27 mouse cellular contexts compared by ENCODE assay signal in the genomic region with DNA sequence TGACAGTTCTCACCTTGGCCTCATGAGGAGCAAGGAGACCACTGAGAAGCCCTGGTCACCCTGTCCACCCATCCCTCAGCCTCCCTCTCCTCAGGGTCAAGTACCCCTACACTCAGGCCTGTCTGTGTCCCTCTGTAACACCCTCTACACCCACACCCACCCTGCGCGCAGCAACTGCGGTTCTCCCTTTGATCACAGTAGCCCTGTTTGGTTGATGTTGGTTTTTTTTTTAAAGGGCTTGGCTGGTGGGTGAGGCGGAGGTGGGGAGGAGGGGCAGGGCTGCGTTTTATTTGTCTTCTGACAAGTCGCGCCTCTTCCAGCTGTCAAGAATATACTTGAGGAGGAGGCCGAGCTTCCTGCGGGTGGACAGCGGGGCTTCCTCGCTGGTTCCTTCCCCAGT. TPM values are rescaled to one million over a fixed set of nuclear protein-coding genes. Genes with fewer than 3 reads are reported as not detected.
DNase-seq lines count a peak whose midpoint lies in the region; ATAC-seq and TF ChIP-seq lines count a peak whose summit lies in the region.
"Had no signal": no experiment of that assay in that cellular context is flagged by ENCODE, and none has a peak within 500 bp of the region (broad histone marks: within the 10 kb centered on the region; RNA-seq: fewer than 3 reads in every experiment).

No protein-coding gene starts in this region.

- H3K9ac ChIP-seq in heart, embryonic 11.5 days (ENCODE audit: low read depth, low read length) = no peak overlapping the region
- H3K9ac ChIP-seq in stomach, embryonic 14.5 days (replicated peaks; ENCODE audit: low read depth, low read length) = no peak overlapping the region
- no peak overlapping the region for H3K9ac ChIP-seq in stomach, postnatal 0 days (ENCODE audit: low read length)
- H3K9ac ChIP-seq: hindbrain, embryonic 13.5 days; liver, embryonic 15.5 days; neural tube, embryonic 15.5 days had no signal

- H3K4me2 ChIP-seq in heart, embryonic 11.5 days = peak overlapping the region; percentile 22; the same call in 1 of the 2 replicates
- no peak overlapping the region for H3K4me2 ChIP-seq in stomach, embryonic 14.5 days (replicated peaks; ENCODE audit: low read depth, low read length)
- H3K4me2 ChIP-seq in stomach, postnatal 0 days (replicated peaks; ENCODE audit: low read depth) = no peak overlapping the region
- H3K4me2 ChIP-seq: hindbrain, embryonic 13.5 days; liver, embryonic 15.5 days; neural tube, embryonic 15.5 days had no signal

- H3K36me3 ChIP-seq in heart, embryonic 11.5 days (ENCODE audit: control insufficient read depth, insufficient read depth, low read length) = no peaks in the 10 kb centered on the region
- no peaks in the 10 kb centered on the region for H3K36me3 ChIP-seq in stomach, embryonic 14.5 days (ENCODE audit: control insufficient read depth, insufficient read depth, low read length)
- no peaks in the 10 kb centered on the region for H3K36me3 ChIP-seq in stomach, postnatal 0 days (ENCODE audit: control insufficient read depth, insufficient read depth, low read length)
- H3K36me3 ChIP-seq: embryonic facial prominence, embryonic 10.5 days; hindbrain, embryonic 13.5 days; liver, embryonic 15.5 days; neural tube, embryonic 15.5 days had no signal

- 37% methylated on average over 11 of the region's 11 CpGs for whole genome bisulfite sequencing in heart, embryonic 11.5 days (ENCODE audit: insufficient replicate concordance)
- WGBS in stomach, embryonic 14.5 days = 43% methylated on average over 11 of the region's 11 CpGs
- 40% methylated on average over 11 of the region's 11 CpGs for WGBS in stomach, postnatal 0 days

- no peak for TF ChIP-seq EP300 in stomach, postnatal 0 days (optimal IDR thresholded peaks at IDR 0.05)

- H3K27me3 ChIP-seq in heart, embryonic 11.5 days (ENCODE audit: control insufficient read depth, insufficient read depth, low read length) = peaks cover 28% of the 10 kb centered on the region
- 0 out of 2 replicates have a peak, but pooled peaks cover 7% of the 10 kb centered on the region for H3K27me3 ChIP-seq in stomach, embryonic 14.5 days (ENCODE audit: control insufficient read depth, insufficient read depth, low read length)
- no peaks in the 10 kb centered on the region for H3K27me3 ChIP-seq in stomach, postnatal 0 days (ENCODE audit: control insufficient read depth, insufficient read depth, low read length)
- H3K27me3 ChIP-seq: neural tube, embryonic 15.5 days had no signal

- H3K9me3 ChIP-seq in heart, embryonic 11.5 days (replicated peaks; ENCODE audit: control insufficient read depth, low read length) = no peaks in the 10 kb centered on the region; the same call in 1 of the 2 replicates
- H3K9me3 ChIP-seq in stomach, embryonic 14.5 days (ENCODE audit: control insufficient read depth, low read depth, low read length) = peaks cover 5% of the 10 kb centered on the region; the same call in 1 of the 2 replicates
- peaks cover 2% of the 10 kb centered on the region; the same call in 1 of the 2 replicates for H3K9me3 ChIP-seq in stomach, postnatal 0 days (ENCODE audit: control insufficient read depth, low read length)
- H3K9me3 ChIP-seq: liver, embryonic 15.5 days; neural tube, embryonic 15.5 days had no signal

- H3K4me1 ChIP-seq in heart, embryonic 11.5 days (ENCODE audit: control insufficient read depth, insufficient read depth, low read length) = no peaks in the 10 kb centered on the region
- 0 out of 2 replicates have a peak, but pooled peaks cover 3% of the 10 kb centered on the region for H3K4me1 ChIP-seq in stomach, embryonic 14.5 days (ENCODE audit: control insufficient read depth, insufficient read depth, low read length)
- no peaks in the 10 kb centered on the region for H3K4me1 ChIP-seq in stomach, postnatal 0 days (replicated peaks; ENCODE audit: control insufficient read depth, insufficient read depth)
- H3K4me1 ChIP-seq: embryonic facial prominence, embryonic 10.5 days; hindbrain, embryonic 13.5 days; liver, embryonic 15.5 days had no signal

- no peak for DNase-seq in heart, adult 18-20 months
- no peak for DNase-seq in stomach, postnatal 0 days (ENCODE audit: low spot score)
- peak; percentile 50 for DNase-seq in brain, adult 2 months (ENCODE audit: low read depth, low spot score)
- DNase-seq in kidney, postnatal 25 days = no peak
- DNase-seq in gastrocnemius, postnatal 4 days (ENCODE audit: low spot score in 2 of 2) = no peak
- DNase-seq: adrenal gland, adult 2 months; heart, adult 2 months; heart, postnatal 14 days; kidney, adult 11 months; layer of hippocampus, postnatal 36 days; midbrain, embryonic 14.5 days; right cerebral cortex, postnatal 14 days; thymus, postnatal 25 days had no signal

- H3K4me3 ChIP-seq in heart, embryonic 11.5 days (ENCODE audit: low read depth, low read length) = peak overlapping the region; percentile 10; the same call in 1 of the 2 replicates
- H3K4me3 ChIP-seq in stomach, embryonic 14.5 days (ENCODE audit: low read depth, low read length) = no peak overlapping the region
- no peak overlapping the region for H3K4me3 ChIP-seq in stomach, postnatal 0 days (ENCODE audit: low read depth, low read length)
- H3K4me3 ChIP-seq: embryonic facial prominence, embryonic 10.5 days; heart, adult 2 months; hindbrain, embryonic 13.5 days; liver, embryonic 15.5 days; neural tube, embryonic 15.5 days had no signal

- ATAC-seq in heart, embryonic 11.5 days (replicated peaks; ENCODE audit: insufficient number of reproducible peaks, low FRiP score, low TSS enrichment) = no peak
- ATAC-seq in stomach, embryonic 14.5 days (ENCODE audit: insufficient number of reproducible peaks, insufficient read depth, low FRiP score, low read depth) = 0 out of 2 replicates have a peak, but pooled peaks have one; percentile 23
- ATAC-seq in stomach, postnatal 0 days (ENCODE audit: low FRiP score, low TSS enrichment) = no peak
- ATAC-seq: lung, postnatal 0 days had no signal

- no peak overlapping the region for H3K27ac ChIP-seq in heart, embryonic 11.5 days (ENCODE audit: low read depth, low read length)
- no peak overlapping the region for H3K27ac ChIP-seq in stomach, embryonic 14.5 days (ENCODE audit: low read length)
- no peak overlapping the region for H3K27ac ChIP-seq in stomach, postnatal 0 days (replicated peaks)
- H3K27ac ChIP-seq: embryonic facial prominence, embryonic 10.5 days; heart, adult 2 months; hindbrain, embryonic 13.5 days; liver, embryonic 15.5 days; neural tube, embryonic 15.5 days had no signal

- no peak for TF ChIP-seq CTCF in stomach, postnatal 0 days (IDR thresholded peaks at IDR 0.05; ENCODE audit: low read depth)

RNA-seq across cellular contexts. Expression of gene Irgc1, which starts 20.4 kb away (rescaled TPM):
- not detected in 2 replicates for polyA plus RNA-seq in heart, embryonic 11.5 days (2014; fragmentation: Nextera tagmentation; extraction: Ambion mirVana)
- total RNA-seq in heart, adult 18-20 months (2021) = not detected
- not detected in 2 replicates for polyA plus RNA-seq in stomach, embryonic 14.5 days (2014; fragmentation: Nextera tagmentation; extraction: Ambion mirVana)
- polyA plus RNA-seq in stomach, postnatal 0 days (2015; fragmentation: Nextera tagmentation; extraction: Ambion mirVana) = 0.05 and 0.10 TPM in 2 replicates
- under 1 TPM; 0.26 to 0.52 TPM for total RNA-seq in gastrocnemius, postnatal 4 days (2021)
- total RNA-seq: adrenal gland, adult 2 months; common myeloid progenitor, adult 5-6 weeks; gastrocnemius, adult 8-10 months; heart, adult 2 months; heart, postnatal 14 days; layer of hippocampus, adult 18-20 months; layer of hippocampus, postnatal 36 days had no signal
- polyA plus RNA-seq: adrenal gland, adult 2 months; embryonic facial prominence, embryonic 10.5 days; forebrain, embryonic 11.5 days; hindbrain, embryonic 13.5 days; kidney, embryonic 16.5 days; limb, embryonic 14.5 days; midbrain, embryonic 14.5 days; neural tube, embryonic 15.5 days had no signal

RNA-seq across cellular contexts. Expression of gene Plaur, which starts 30.6 kb away (rescaled TPM):
- 5.6 and 6.9 TPM in 2 replicates for polyA plus RNA-seq in heart, embryonic 11.5 days (2014; fragmentation: Nextera tagmentation; extraction: Ambion mirVana)
- total RNA-seq in heart, adult 18-20 months (2021) = 1 to 10 TPM; 2.6 to 3.4 TPM
- polyA plus RNA-seq in stomach, embryonic 14.5 days (2014; fragmentation: Nextera tagmentation; extraction: Ambion mirVana) = 12.6 and 14.7 TPM in 2 replicates
- 26.8 and 28.8 TPM in 2 replicates for polyA plus RNA-seq in stomach, postnatal 0 days (2015; fragmentation: Nextera tagmentation; extraction: Ambion mirVana)
- 1 to 10 TPM; 2.5 to 3.7 TPM for total RNA-seq in gastrocnemius, postnatal 4 days (2021)

RNA-seq across cellular contexts. Expression of gene Smg9, which starts 32.3 kb away (rescaled TPM):
- polyA plus RNA-seq in heart, embryonic 11.5 days (2014; fragmentation: Nextera tagmentation; extraction: Ambion mirVana) = 17.5 and 21.2 TPM in 2 replicates
- total RNA-seq in heart, adult 18-20 months (2021) = 1 to 10 TPM; 6.6 to 8.4 TPM
- polyA plus RNA-seq in stomach, embryonic 14.5 days (2014; fragmentation: Nextera tagmentation; extraction: Ambion mirVana) = 23.2 and 26.6 TPM in 2 replicates
- polyA plus RNA-seq in stomach, postnatal 0 days (2015; fragmentation: Nextera tagmentation; extraction: Ambion mirVana) = 14.1 and 14.4 TPM in 2 replicates
- 10 to 100 TPM; 18.1 to 21.1 TPM for total RNA-seq in gastrocnemius, postnatal 4 days (2021)

RNA-seq across cellular contexts. Expression of gene Cadm4, which starts 50.1 kb away (rescaled TPM):
- polyA plus RNA-seq in heart, embryonic 11.5 days (2014; fragmentation: Nextera tagmentation; extraction: Ambion mirVana) = 0.20 and 0.23 TPM in 2 replicates
- 10 to 100 TPM; 15.4 to 24.2 TPM for total RNA-seq in heart, adult 18-20 months (2021)
- polyA plus RNA-seq in stomach, embryonic 14.5 days (2014; fragmentation: Nextera tagmentation; extraction: Ambion mirVana) = 1.4 and 1.5 TPM in 2 replicates
- polyA plus RNA-seq in stomach, postnatal 0 days (2015; fragmentation: Nextera tagmentation; extraction: Ambion mirVana) = 3.4 and 4.5 TPM in 2 replicates
- 10 to 100 TPM; 18.6 to 21.3 TPM for total RNA-seq in gastrocnemius, postnatal 4 days (2021)
- total RNA-seq: common myeloid progenitor, adult 5-6 weeks; megakaryocyte progenitor cell, adult 5-6 weeks had no signal
